Mouse (Mus musculus): Measurements from ENCODE around the gene Amph.

GRCm38 (mm10) chr13:19190052-19190451, 242.0 kb downstream of the Amph start:
- TF ChIP-seq SIN3A (IDR thresholded peaks at IDR 0.05; ENCODE audit: low read length) (no peak), CTCF (IDR thresholded peaks at IDR 0.05 in 2 of 3, conservative IDR thresholded peaks at IDR 0.05 in 1 of 3; ENCODE audit: control insufficient read depth in 1 of 3, insufficient read depth in 1 of 3, low read depth in 2 of 3, low read length in 3 of 3, poor library complexity in 1 of 3, severe bottlenecking in 1 of 3) (no peak)
